Mouse (Mus musculus) liver, embryonic 15.5 days (tissue): ENCODE results near the gene Cldn20. TPM values are rescaled to one million over a fixed set of nuclear protein-coding genes. Genes with fewer than 3 reads are reported as not detected.

Experiments used
- ATAC-seq: fragments of 200-750 bp; cut with Nextera tagmentation; 2 replicates; pipeline ENCODE4 v1.8.0; 2017; ENCODE audit warnings: moderate number of reproducible peaks, mild to moderate bottlenecking, moderate library complexity; ENCODE audit not compliant: insufficient read depth
- H3K27ac ChIP-seq: fragments of 300-500 bp; sonication (generic); replicated peaks from 2 replicates; pipeline ENCODE4 v1.5.1; 2015; ENCODE audit warnings: mild to moderate bottlenecking, inconsistent platforms
- H3K27me3 ChIP-seq: fragments of 300-500 bp; sonication (generic); 2 replicates; pipeline ENCODE4 v1.6.1; 2015; ENCODE audit warnings: mild to moderate bottlenecking, inconsistent platforms
- H3K36me3 ChIP-seq: fragments of 300-500 bp; sonication (generic); replicated peaks from 2 replicates; pipeline ENCODE4 v1.6.1; 2015; ENCODE audit warnings: moderate library complexity, mild to moderate bottlenecking, inconsistent platforms
- H3K4me1 ChIP-seq: fragments of 300-500 bp; sonication (generic); replicated peaks from 2 replicates; pipeline ENCODE4 v1.6.1; 2015; ENCODE audit warnings: inconsistent platforms
- H3K4me2 ChIP-seq: fragments of 300-500 bp; sonication (generic); 2 replicates; pipeline ENCODE4 v1.6.1; 2015; ENCODE audit warnings: moderate library complexity, mild to moderate bottlenecking, inconsistent platforms
- H3K4me3 ChIP-seq: fragments of 300-500 bp; sonication (generic); replicated peaks from 2 replicates; pipeline ENCODE4 v1.5.1; 2015; ENCODE audit warnings: mild to moderate bottlenecking, inconsistent platforms
- H3K9ac ChIP-seq: fragments of 300-500 bp; sonication (generic); 2 replicates; pipeline ENCODE4 v1.6.1; 2015; ENCODE audit warnings: moderate library complexity, mild to moderate bottlenecking, inconsistent platforms
- H3K9me3 ChIP-seq: fragments of 300-500 bp; sonication (generic); replicated peaks from 2 replicates; pipeline ENCODE4 v1.6.1; 2016; ENCODE audit warnings: inconsistent platforms
- WGBS: fragments of 180-500 bp; shearing (Covaris S2); methylation state at CpG from one replicate; pipeline ENCODE4 v1.1.7; 2015; ENCODE audit warnings: mixed read lengths; ENCODE audit not compliant: insufficient replicate concordance; 5-methylcytosine and 5-hydroxymethylcytosine counted together
- polyA plus RNA-seq: library from polyadenylated mRNA; unstranded; fragments of >200 nt; fragmentation: Nextera tagmentation; extraction: Ambion mirVana; gene quantifications from 2 replicates; pipeline ENCODE4 v1.2.1, GENCODE M21; 2015

The Cldn20 gene
- polyA plus RNA-seq, 1 experiment from 2014 or later = not detected

- peaks cover 9% of the 10 kb centered on the region for H3K4me1 ChIP-seq
- no peak overlapping the region for H3K4me3 ChIP-seq
- H3K27me3 ChIP-seq = no peaks in the 10 kb centered on the region
- no peak overlapping the region for H3K27ac ChIP-seq
- 50% methylated on average over 8 of the region's 8 CpGs for WGBS
- no peaks in the 10 kb centered on the region for H3K9me3 ChIP-seq
- no peak for ATAC-seq
- no peak overlapping the region for H3K9ac ChIP-seq
- H3K36me3 ChIP-seq = no peaks in the 10 kb centered on the region
- H3K4me2 ChIP-seq = no peak overlapping the region
Measured at GRCm38 (mm10) chr17:3562405-3562804, 30.1 kb downstream of the Cldn20 start.

DNA sequence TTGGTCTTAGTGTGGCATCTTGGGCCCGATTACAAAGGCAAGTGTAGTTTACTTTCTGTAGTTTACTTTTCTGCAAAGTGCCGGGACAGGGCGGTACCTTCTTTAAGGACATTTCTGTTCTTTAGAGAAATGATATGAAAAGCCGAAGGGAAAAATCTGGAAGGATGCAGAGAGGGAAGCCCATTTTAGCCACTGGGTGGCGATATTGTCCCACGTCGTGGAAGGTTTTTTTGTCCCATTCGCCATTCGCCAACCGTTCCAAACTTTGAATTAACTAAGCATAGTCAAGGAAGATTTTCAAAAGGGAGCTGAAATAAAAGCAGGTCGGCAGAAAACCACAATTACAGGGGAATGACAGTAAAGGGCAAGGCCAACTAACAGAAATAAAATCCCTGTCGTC is 38.5 kb downstream of the Cldn20 start:
- H3K4me3 ChIP-seq = no peak overlapping the region
- no peak for ATAC-seq
- no peak overlapping the region for H3K9ac ChIP-seq
- H3K36me3 ChIP-seq = no peaks in the 10 kb centered on the region
- H3K27me3 ChIP-seq = no peaks in the 10 kb centered on the region
- H3K27ac ChIP-seq = no peak overlapping the region
- no peaks in the 10 kb centered on the region for H3K9me3 ChIP-seq
- H3K4me1 ChIP-seq = no peaks in the 10 kb centered on the region
- no peak overlapping the region for H3K4me2 ChIP-seq
- 5% methylated on average over 12 of the region's 12 CpGs for WGBS

Other genes with a start within 250 kb of the Cldn20 start
- gene Tiam2, start 206.0 kb upstream of the Cldn20 start, polyA plus RNA-seq = 0.67 and 0.73 TPM in 2 replicates
- 9.6 and 11.4 TPM in 2 replicates for gene Tfb1m, start 25.2 kb downstream of the Cldn20 start, polyA plus RNA-seq
- gene Nox3, start 163.7 kb downstream of the Cldn20 start, polyA plus RNA-seq = not detected in 2 replicates